Mouse (Mus musculus): ENCODE data around the gene Rpl36a.

DNA sequence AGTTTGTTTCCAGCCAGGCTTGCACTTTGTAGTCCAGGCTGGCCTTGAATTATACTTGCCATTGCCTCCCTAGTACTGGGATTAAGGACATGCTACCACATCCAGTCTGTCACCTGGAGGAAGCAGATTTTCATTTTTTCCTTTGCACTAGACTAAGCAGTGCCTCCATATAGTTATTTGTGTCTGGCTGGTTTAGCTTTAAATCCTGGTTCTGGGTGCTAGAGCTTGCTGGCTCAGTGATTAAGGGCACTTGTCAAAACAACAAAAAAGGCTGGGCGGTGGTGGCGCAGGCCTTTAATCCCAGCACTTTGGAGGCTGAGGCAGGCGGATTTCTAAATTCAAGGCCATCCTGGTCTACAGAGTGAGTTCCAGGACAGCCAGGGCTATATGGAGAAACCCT, 3.5 kb downstream of the Rpl36a start:
- TF ChIP-seq POLR2A (IDR thresholded peaks at IDR 0.05; ENCODE audit: insufficient read depth, low read depth, low read length) (no peak), CTCF (IDR thresholded peaks at IDR 0.05; ENCODE audit: insufficient read depth, low read depth, low read length) (no peak)

Measured in olfactory bulb, adult 2 months (tissue).